Mouse (Mus musculus) liver, embryonic 12.5 days (tissue): Measurements from ENCODE around the gene Rxfp1. TPM values are rescaled to one million over a fixed set of nuclear protein-coding genes. Genes with fewer than 3 reads are reported as not detected.

Experiments used
- ATAC-seq: fragments of 200-750 bp; cut with Nextera tagmentation; 2 replicates; pipeline ENCODE4 v1.8.0; 2017; ENCODE audit warnings: moderate number of reproducible peaks, mild to moderate bottlenecking, moderate library complexity
- H3K27ac ChIP-seq: fragments of 300-500 bp; sonication (generic); 2 replicates; pipeline ENCODE4 v1.5.1; 2016; ENCODE audit warnings: mild to moderate bottlenecking
- H3K27me3 ChIP-seq: fragments of 300-500 bp; sonication (generic); replicated peaks from 2 replicates; pipeline ENCODE4 v1.6.1; 2016; ENCODE audit warnings: mild to moderate bottlenecking, moderate library complexity
- H3K36me3 ChIP-seq: fragments of 300-500 bp; sonication (generic); 2 replicates; pipeline ENCODE4 v1.6.1; 2016; ENCODE audit warnings: mild to moderate bottlenecking, moderate library complexity
- H3K4me1 ChIP-seq: fragments of 300-500 bp; sonication (generic); 2 replicates; pipeline ENCODE4 v1.6.1; 2016
- H3K4me2 ChIP-seq: fragments of 300-500 bp; sonication (generic); 2 replicates; pipeline ENCODE4 v1.6.1; 2016; ENCODE audit warnings: mild to moderate bottlenecking, moderate library complexity
- H3K4me3 ChIP-seq: fragments of 300-500 bp; sonication (generic); 2 replicates; pipeline ENCODE4 v1.5.1; 2016; ENCODE audit warnings: mild to moderate bottlenecking, moderate library complexity
- H3K9ac ChIP-seq: fragments of 300-500 bp; sonication (generic); 2 replicates; pipeline ENCODE4 v1.6.1; 2016; ENCODE audit warnings: mild to moderate bottlenecking, moderate library complexity
- H3K9me3 ChIP-seq: fragments of 300-500 bp; sonication (generic); replicated peaks from 2 replicates; pipeline ENCODE4 v1.6.1; 2016; ENCODE audit warnings: mild to moderate bottlenecking, moderate library complexity
- WGBS: fragments of 180-500 bp; shearing (Covaris S2); methylation state at CpG from one replicate; pipeline ENCODE4 v1.1.7; 2016; ENCODE audit not compliant: insufficient replicate concordance; 5-methylcytosine and 5-hydroxymethylcytosine counted together
- polyA plus RNA-seq: library from polyadenylated mRNA; unstranded; fragments of >200 nt; fragmentation: Nextera tagmentation; extraction: Ambion mirVana; gene quantifications from 2 replicates; pipeline ENCODE4 v1.2.1, GENCODE M21; 2016

The Rxfp1 gene
- polyA plus RNA-seq, 1 experiment from 2014 or later: 0.02 TPM

DNA sequence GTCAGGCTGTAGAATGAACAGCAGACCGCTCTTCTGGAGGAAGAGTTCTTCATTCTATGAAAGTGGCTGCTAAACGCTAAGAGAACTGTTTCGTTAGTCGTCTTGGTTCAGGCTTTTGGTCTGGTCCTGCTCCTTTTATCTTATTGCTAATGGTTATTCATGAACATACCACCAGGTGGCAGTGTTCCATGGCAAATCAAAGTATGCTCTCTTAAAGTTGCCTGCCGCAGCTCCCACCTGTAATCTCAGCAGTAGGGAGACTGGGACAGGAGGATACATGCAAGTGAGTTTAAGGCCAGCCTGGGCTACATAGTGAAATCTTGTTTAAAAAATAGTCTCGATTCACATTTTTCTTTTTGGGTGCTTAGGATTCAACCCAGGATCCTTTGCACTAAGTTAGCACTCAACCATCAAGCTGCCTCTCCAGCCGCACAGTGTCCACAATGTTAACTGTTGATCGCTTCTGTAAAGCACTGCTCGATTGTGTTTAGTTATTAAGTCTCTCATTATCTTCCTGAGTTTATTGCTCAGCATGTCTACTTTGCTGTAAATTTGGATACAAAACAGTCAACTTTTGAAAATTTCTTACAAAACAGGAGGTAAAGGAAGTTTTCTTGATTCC is 72.8 kb downstream of the Rxfp1 start:
- no peak overlapping the region for H3K4me2 ChIP-seq
- no peak overlapping the region for H3K4me3 ChIP-seq
- no peaks in the 10 kb centered on the region; the same call in 1 of the 2 replicates for H3K27me3 ChIP-seq
- WGBS: 30% methylated on average over 9 of the region's 9 CpGs
- H3K9ac ChIP-seq: no peak overlapping the region
- H3K27ac ChIP-seq: no peak overlapping the region
- H3K36me3 ChIP-seq: no peaks in the 10 kb centered on the region
- ATAC-seq: no peak
- H3K9me3 ChIP-seq: no peaks in the 10 kb centered on the region
- H3K4me1 ChIP-seq: no peaks in the 10 kb centered on the region

- 44% methylated on average over 5 of the region's 5 CpGs for WGBS
- Histone ChIP-seq H3K9me3 (no peaks in the 10 kb centered on the region), H3K27ac (no peak overlapping the region), H3K4me2 (no peak overlapping the region), H3K9ac (no peak overlapping the region), H3K4me3 (no peak overlapping the region), H3K27me3 (no peaks in the 10 kb centered on the region), H3K36me3 (no peaks in the 10 kb centered on the region), H3K4me1 (no peaks in the 10 kb centered on the region)
- ATAC-seq: no peak
Observed at GRCm38 (mm10) chr3:79656682-79657081, 81.0 kb downstream of the Rxfp1 start.

- ATAC-seq: no peak
Observed at GRCm38 (mm10) chr3:79652129-79652528, 85.6 kb downstream of the Rxfp1 start.

GRCm38 (mm10) chr3:79629416-79629730 is 108.3 kb downstream of the Rxfp1 start, which contains the start of gene Etfdh:
TSS of gene Etfdh (minus strand) at chr3:79629500.
- WGBS: 1% methylated on average over 11 of the region's 11 CpGs
- no peaks in the 10 kb centered on the region for H3K27me3 ChIP-seq
- peak within 1 kb of the TSS; percentile 90 for H3K4me3 ChIP-seq
- peak; percentile 21 for ATAC-seq
- peak within 1 kb of the TSS; percentile 95 for H3K27ac ChIP-seq
- H3K9me3 ChIP-seq: 0 out of 2 replicates have a peak, but pooled peaks cover 4% of the 10 kb centered on the region
- H3K4me2 ChIP-seq: peak within 1 kb of the TSS; percentile 83
- H3K9ac ChIP-seq: peak within 1 kb of the TSS; percentile 91
- H3K36me3 ChIP-seq: peaks cover 29% of the 10 kb centered on the region
- peaks cover 20% of the 10 kb centered on the region for H3K4me1 ChIP-seq

More at GRCm38 (mm10) chr3:79652129-79652528, 85.6 kb downstream of the Rxfp1 start:
- H3K36me3 ChIP-seq: no peaks in the 10 kb centered on the region
- WGBS: 77% methylated on average over 6 of the region's 6 CpGs
- no peak overlapping the region for H3K4me2 ChIP-seq
- H3K27me3 ChIP-seq: 0 out of 2 replicates have a peak, but pooled peaks cover 4% of the 10 kb centered on the region
- H3K4me1 ChIP-seq: no peaks in the 10 kb centered on the region
- no peak overlapping the region for H3K9ac ChIP-seq
- H3K4me3 ChIP-seq: no peak overlapping the region
- no peak overlapping the region for H3K27ac ChIP-seq
- no peaks in the 10 kb centered on the region for H3K9me3 ChIP-seq

GRCm38 (mm10) chr3:79628561-79629415 is 108.9 kb downstream of the Rxfp1 start, which contains the start of gene 4930579G24Rik:
TSS of gene 4930579G24Rik (plus strand) at chr3:79629079.
- H3K4me3 ChIP-seq: peak within 1 kb of the TSS; percentile 90
- WGBS: under 1% methylated on average over 60 of the region's 60 CpGs
- peaks cover 20% of the 10 kb centered on the region for H3K4me1 ChIP-seq
- 0 out of 2 replicates have a peak, but pooled peaks cover 4% of the 10 kb centered on the region for H3K9me3 ChIP-seq
- H3K36me3 ChIP-seq: peaks cover 27% of the 10 kb centered on the region
- peak within 1 kb of the TSS; percentile 83 for H3K4me2 ChIP-seq
- no peaks in the 10 kb centered on the region for H3K27me3 ChIP-seq
- peak within 1 kb of the TSS; percentile 95 for H3K27ac ChIP-seq
- peak within 1 kb of the TSS; percentile 91 for H3K9ac ChIP-seq
- ATAC-seq: peak; percentile 98

DNA sequence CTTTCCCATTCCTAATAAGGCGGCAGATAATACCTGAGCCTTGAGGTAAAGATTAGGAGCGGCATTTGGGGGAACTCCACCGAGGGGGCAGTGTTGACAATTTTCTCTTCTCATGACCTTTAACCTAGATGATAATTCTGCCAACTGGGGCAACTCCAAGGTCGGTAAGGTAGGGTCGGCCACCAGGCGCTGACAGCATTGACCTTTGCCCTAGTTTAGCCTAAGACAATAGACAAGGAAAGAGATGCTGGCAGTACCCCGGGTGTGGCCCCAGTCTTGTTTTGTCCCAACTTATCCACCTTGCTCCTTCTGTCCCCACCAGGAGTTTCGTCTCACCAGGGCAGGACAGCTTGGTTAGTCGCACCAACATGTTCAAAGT is 109.5 kb downstream of the Rxfp1 start:
- peaks cover 20% of the 10 kb centered on the region for H3K4me1 ChIP-seq
- H3K27ac ChIP-seq: peak overlapping the region; percentile 95
- peak overlapping the region; percentile 83 for H3K9ac ChIP-seq
- H3K36me3 ChIP-seq: peaks cover 20% of the 10 kb centered on the region
- no peaks in the 10 kb centered on the region for H3K27me3 ChIP-seq
- peak overlapping the region; percentile 83 for H3K4me2 ChIP-seq
- 0 out of 2 replicates have a peak, but pooled peaks cover 2% of the 10 kb centered on the region for H3K9me3 ChIP-seq
- ATAC-seq: no peak
- peak overlapping the region; percentile 90 for H3K4me3 ChIP-seq
- under 1% methylated on average over 9 of the region's 9 CpGs for WGBS

GRCm38 (mm10) chr3:79627484-79628181 is 110.0 kb downstream of the Rxfp1 start:
- Histone ChIP-seq H3K9me3 (no peaks in the 10 kb centered on the region), H3K27ac (peak overlapping the region; percentile 95), H3K9ac (peak overlapping the region; percentile 83), H3K27me3 (no peaks in the 10 kb centered on the region), H3K4me3 (peak overlapping the region; percentile 90), H3K4me1 (peaks cover 20% of the 10 kb centered on the region), H3K36me3 (peaks cover 19% of the 10 kb centered on the region), H3K4me2 (peak overlapping the region; percentile 83)
- ATAC-seq: no peak
- 15% methylated on average over 10 of the region's 10 CpGs for WGBS

GRCm38 (mm10) chr3:79609886-79610285 is 127.8 kb downstream of the Rxfp1 start:
- Histone ChIP-seq H3K4me1 (no peaks in the 10 kb centered on the region), H3K27ac (no peak overlapping the region), H3K9me3 (no peaks in the 10 kb centered on the region), H3K36me3 (peaks cover 62% of the 10 kb centered on the region), H3K9ac (no peak overlapping the region), H3K27me3 (no peaks in the 10 kb centered on the region), H3K4me3 (no peak overlapping the region), H3K4me2 (no peak overlapping the region)
- ATAC-seq: no peak
- WGBS: 81% methylated on average over 2 of the region's 2 CpGs

DNA sequence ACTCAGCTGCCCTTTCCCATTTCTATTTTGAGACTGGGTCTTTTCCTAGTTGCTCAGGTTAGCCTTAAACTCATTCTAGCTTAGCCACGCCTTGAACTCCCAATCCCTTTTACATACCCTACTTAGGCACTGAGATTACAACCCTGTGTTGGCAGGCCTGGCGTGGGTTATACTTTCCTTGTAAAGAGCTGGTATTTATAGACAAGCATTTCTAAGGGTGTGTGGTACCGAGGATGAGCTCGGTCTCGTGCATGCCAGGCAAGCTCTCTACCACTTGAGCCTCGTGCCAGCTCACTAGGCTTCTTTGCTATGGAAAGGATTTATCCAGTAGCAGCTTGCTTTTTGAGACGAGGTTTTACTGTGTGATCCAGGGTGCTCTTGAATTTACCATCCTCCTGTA is 142.2 kb downstream of the Rxfp1 start:
- Histone ChIP-seq H3K36me3 (peaks cover 71% of the 10 kb centered on the region), H3K27ac (no peak overlapping the region), H3K27me3 (no peaks in the 10 kb centered on the region), H3K4me3 (no peak overlapping the region), H3K4me1 (peaks cover 24% of the 10 kb centered on the region), H3K4me2 (no peak overlapping the region), H3K9ac (no peak overlapping the region), H3K9me3 (no peaks in the 10 kb centered on the region)
- WGBS: 86% methylated on average over 7 of the region's 7 CpGs
- no peak for ATAC-seq

DNA sequence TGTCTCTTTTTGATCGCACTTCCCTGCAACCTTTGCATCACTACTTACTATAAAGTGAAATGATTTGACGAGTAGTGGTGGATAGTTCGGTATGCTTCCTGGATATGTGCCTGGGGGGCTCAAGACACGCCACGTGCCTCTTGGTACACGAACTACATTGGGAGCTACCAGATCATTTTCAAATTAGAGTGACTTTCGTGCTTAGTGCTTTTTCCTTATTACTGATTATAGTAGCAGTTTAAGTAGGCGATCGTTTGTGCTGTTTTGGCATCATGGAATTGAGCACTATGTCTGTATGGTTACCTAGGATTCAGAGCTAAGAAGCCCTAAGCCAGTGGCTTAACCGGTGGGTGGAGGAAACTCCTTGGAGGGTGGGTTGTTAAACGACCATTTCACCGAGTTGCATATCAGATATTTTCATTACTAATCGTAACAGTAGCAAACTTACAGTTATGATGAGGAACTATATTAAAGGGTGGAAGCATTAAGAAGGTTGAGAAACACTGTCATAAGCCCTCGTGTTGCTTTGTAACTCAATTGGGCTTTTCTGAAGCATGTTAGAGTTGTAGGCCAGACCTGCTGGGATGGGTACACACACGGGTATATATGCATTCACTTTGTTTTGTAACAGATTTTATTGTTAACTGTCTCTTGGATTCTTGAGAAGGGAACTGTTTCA is 145.7 kb downstream of the Rxfp1 start:
- peak overlapping the region; percentile 89 for H3K4me3 ChIP-seq
- no peaks in the 10 kb centered on the region for H3K9me3 ChIP-seq
- under 1% methylated on average over 15 of the region's 15 CpGs for WGBS
- H3K9ac ChIP-seq: peak overlapping the region; percentile 92
- peak overlapping the region; percentile 89 for H3K27ac ChIP-seq
- peaks cover 36% of the 10 kb centered on the region for H3K4me1 ChIP-seq
- no peak for ATAC-seq
- H3K27me3 ChIP-seq: no peaks in the 10 kb centered on the region
- H3K4me2 ChIP-seq: peak overlapping the region; percentile 81
- H3K36me3 ChIP-seq: peaks cover 38% of the 10 kb centered on the region
